9 mouse cellular contexts compared by ENCODE assay signal in the genomic region with DNA sequence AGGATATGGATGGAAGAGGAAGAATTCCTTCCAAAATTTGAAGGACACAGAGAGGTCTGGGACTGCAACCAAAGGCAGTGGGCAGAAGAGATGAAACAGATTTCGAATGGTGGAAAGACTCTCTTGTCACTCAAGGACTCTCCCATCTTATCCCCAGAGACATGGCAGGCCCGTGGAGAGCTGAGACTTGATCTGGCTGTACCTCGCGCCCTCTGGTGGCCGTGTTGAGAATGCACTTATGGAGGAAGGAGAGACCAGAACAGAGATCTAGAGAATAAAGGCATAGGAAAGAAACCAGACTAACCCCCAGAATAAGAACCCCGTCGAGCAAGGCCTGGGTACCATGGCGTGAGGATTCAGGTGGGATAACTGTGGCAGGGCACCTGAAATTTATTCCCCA.
A peak's percentile ranks its signal among the peaks of the same experiment; 100 is the strongest.
DNase-seq lines count a peak whose midpoint lies in the region; ATAC-seq and TF ChIP-seq lines count a peak whose summit lies in the region.
"Had no signal": no experiment of that assay in that cellular context is flagged by ENCODE, and none has a peak within 500 bp of the region (broad histone marks: within the 10 kb centered on the region; RNA-seq: fewer than 3 reads in every experiment).

No protein-coding gene starts in this region.

- H3K9me3 ChIP-seq in heart, embryonic 11.5 days (replicated peaks; ENCODE audit: control insufficient read depth, low read length) = no peaks in the 10 kb centered on the region
- H3K9me3 ChIP-seq in stomach, postnatal 0 days (ENCODE audit: control insufficient read depth, low read length) = no peaks in the 10 kb centered on the region

- H3K27ac ChIP-seq in heart, embryonic 11.5 days (ENCODE audit: low read depth, low read length) = no peak overlapping the region
- H3K27ac ChIP-seq in stomach, postnatal 0 days (replicated peaks) = no peak overlapping the region

- H3K4me3 ChIP-seq in heart, embryonic 11.5 days (ENCODE audit: low read depth, low read length) = no peak overlapping the region
- H3K4me3 ChIP-seq in stomach, postnatal 0 days (ENCODE audit: low read depth, low read length) = no peak overlapping the region
- H3K4me3 ChIP-seq: myocyte had no signal

- TF ChIP-seq CTCF in stomach, postnatal 0 days (IDR thresholded peaks at IDR 0.05; ENCODE audit: low read depth) = peak; percentile 92

- 12% methylated on average over 8 of the region's 8 CpGs for WGBS in heart, embryonic 11.5 days (ENCODE audit: insufficient replicate concordance)
- WGBS in stomach, postnatal 0 days = 14% methylated on average over 8 of the region's 8 CpGs

- no peaks in the 10 kb centered on the region for H3K27me3 ChIP-seq in heart, embryonic 11.5 days (ENCODE audit: control insufficient read depth, insufficient read depth, low read length)
- no peaks in the 10 kb centered on the region for H3K27me3 ChIP-seq in stomach, postnatal 0 days (ENCODE audit: control insufficient read depth, insufficient read depth, low read length)

- peak; percentile 44 to 85 for DNase-seq in heart, adult 18-20 months
- peak; percentile 3 for DNase-seq in c-Kit-negative CD71-positive TER-119-positive erythroid progenitor cells, embryonic 14.5 days (ENCODE audit: low read depth, low spot score)
- DNase-seq in fibroblast of lung, adult 2 months (ENCODE audit: low read depth) = peak; percentile 1
- DNase-seq in heart, postnatal 14 days = peak; percentile 72 to 81
- DNase-seq in layer of hippocampus, postnatal 36 days = peak; percentile 80
- peak; percentile 76 for DNase-seq in mesoderm, embryonic 11.5 days (ENCODE audit: low read depth, low spot score)
- peak; percentile 83 for DNase-seq in stomach, postnatal 0 days (ENCODE audit: low spot score)

- H3K4me2 ChIP-seq in heart, embryonic 11.5 days = no peak overlapping the region
- no peak overlapping the region for H3K4me2 ChIP-seq in stomach, postnatal 0 days (replicated peaks; ENCODE audit: low read depth)

- intact Hi-C loops in heart, postnatal 14 days (cut with DNase I) = loop anchor here (1.0 to 2.0 kb wide), 2 partner anchors 306 to 481 kb away; no protein-coding TSS in a partner anchor

- no peak overlapping the region for H3K9ac ChIP-seq in heart, embryonic 11.5 days (ENCODE audit: low read depth, low read length)
- H3K9ac ChIP-seq in stomach, postnatal 0 days (ENCODE audit: low read length) = no peak overlapping the region

- no peak for ATAC-seq in heart, embryonic 11.5 days (replicated peaks; ENCODE audit: insufficient number of reproducible peaks, low FRiP score, low TSS enrichment)
- ATAC-seq in stomach, postnatal 0 days (ENCODE audit: low FRiP score, low TSS enrichment) = peak; percentile 66; the same call in 1 of the 2 replicates

- no peaks in the 10 kb centered on the region; the same call in 1 of the 2 replicates for H3K4me1 ChIP-seq in heart, embryonic 11.5 days (ENCODE audit: control insufficient read depth, insufficient read depth, low read length)
- no peaks in the 10 kb centered on the region for H3K4me1 ChIP-seq in stomach, postnatal 0 days (replicated peaks; ENCODE audit: control insufficient read depth, insufficient read depth)

- H3K36me3 ChIP-seq in heart, embryonic 11.5 days (ENCODE audit: control insufficient read depth, insufficient read depth, low read length) = no peaks in the 10 kb centered on the region
- H3K36me3 ChIP-seq in stomach, postnatal 0 days (ENCODE audit: control insufficient read depth, insufficient read depth, low read length) = no peaks in the 10 kb centered on the region

- no peak for TF ChIP-seq EP300 in stomach, postnatal 0 days (optimal IDR thresholded peaks at IDR 0.05)

Comparison
In these comparisons a context has a peak if more than half of its experiments do, and no peak if none do; other contexts are left out.
1. DNase-seq: peak in every context shown above with its lines; median percentile 83 in stomach, postnatal 0 days; 80 in layer of hippocampus, postnatal 36 days; 76 in heart, postnatal 14 days; 76 in mesoderm, embryonic 11.5 days; 64 in heart, adult 18-20 months; 3 in c-Kit-negative CD71-positive TER-119-positive erythroid progenitor cells, embryonic 14.5 days; 1 in fibroblast of lung, adult 2 months.